Comparison of ENCODE assay signal across 9 mouse cellular contexts in the genomic region with DNA sequence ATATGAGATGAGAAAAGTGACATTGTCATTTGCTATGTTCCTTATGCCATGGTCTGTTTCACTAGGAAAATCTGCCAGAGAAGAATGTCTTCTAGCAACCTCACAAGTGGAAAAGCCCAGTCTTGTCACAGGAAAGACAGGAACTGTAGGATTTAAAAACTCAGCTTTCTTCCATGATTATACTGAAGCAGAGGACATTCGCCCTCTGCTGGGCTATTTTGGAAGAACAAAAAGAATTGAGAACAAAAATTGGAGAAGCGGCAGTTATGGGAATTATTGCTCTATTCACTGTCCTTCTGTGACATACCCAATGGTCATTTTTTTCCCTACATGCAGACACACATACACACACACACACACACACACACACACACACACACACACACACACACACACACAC.
DNase-seq lines count a peak whose midpoint lies in the region; ATAC-seq and TF ChIP-seq lines count a peak whose summit lies in the region.
"Had no signal": no experiment of that assay in that cellular context is flagged by ENCODE, and none has a peak within 500 bp of the region (broad histone marks: within the 10 kb centered on the region; RNA-seq: fewer than 3 reads in every experiment).

No protein-coding gene starts in this region.

- peak; percentile 56 for TF ChIP-seq CTCF in lung, embryonic 14.5 days (IDR thresholded peaks at IDR 0.05; ENCODE audit: low read depth)
- no peak for TF ChIP-seq CTCF in lung, adult 2 months (IDR thresholded peaks at IDR 0.05; ENCODE audit: insufficient read depth, low read length)

- DNase-seq in frontal cortex, postnatal 14 days (ENCODE audit: low spot score in 2 of 2), result no peak
- peak; percentile 73 for DNase-seq in lung, embryonic 14.5 days
- DNase-seq in lung, adult 2 months, result no peak
- peak; percentile 14 for DNase-seq in retina, postnatal 7 days (ENCODE audit: low read depth, low spot score)
- DNase-seq in adrenal gland, adult 8-10 months, result no peak

- peak; percentile 50; the same call in 1 of the 2 replicates for ATAC-seq in frontal cortex, adult (ENCODE audit: low TSS enrichment)
- ATAC-seq in lung, embryonic 14.5 days (ENCODE audit: insufficient read depth), result no peak
- 0 out of 2 replicates have a peak, but pooled peaks have one; percentile 47 for ATAC-seq in common myeloid progenitor, adult 5-6 weeks (replicated peaks; ENCODE audit: low read depth, poor library complexity, severe bottlenecking)
- ATAC-seq in monocyte, adult 5-6 weeks (replicated peaks; ENCODE audit: insufficient number of reproducible peaks, low FRiP score, low TSS enrichment, poor library complexity, severe bottlenecking), result no peak

- WGBS in lung, embryonic 14.5 days, result 10% methylated on average over 2 of the region's 2 CpGs
- 27% methylated on average over 2 of the region's 2 CpGs for WGBS in lung, adult 2 months

- H3K4me2 ChIP-seq in lung, embryonic 14.5 days, result no peak overlapping the region
- H3K4me2 ChIP-seq: lung, embryonic 15.5 days had no signal

- H3K36me3 ChIP-seq in lung, embryonic 14.5 days (ENCODE audit: insufficient read depth), result no peaks in the 10 kb centered on the region
- H3K36me3 ChIP-seq: lung, embryonic 15.5 days had no signal

- no peak overlapping the region for H3K9ac ChIP-seq in lung, embryonic 14.5 days
- H3K9ac ChIP-seq: lung, embryonic 15.5 days had no signal

- H3K4me1 ChIP-seq in lung, embryonic 14.5 days (ENCODE audit: insufficient read depth), result no peaks in the 10 kb centered on the region
- no peaks in the 10 kb centered on the region for H3K4me1 ChIP-seq in lung, adult 2 months (ENCODE audit: control insufficient read depth, insufficient read depth, low read length)
- H3K4me1 ChIP-seq: lung, embryonic 15.5 days had no signal

- no peak overlapping the region for H3K4me3 ChIP-seq in lung, embryonic 14.5 days (ENCODE audit: low read depth, low read length)
- H3K4me3 ChIP-seq in lung, adult 2 months (replicated peaks; ENCODE audit: extremely low read depth, low read depth, low read length), result no peak overlapping the region
- H3K4me3 ChIP-seq: lung, embryonic 15.5 days had no signal

- no peaks in the 10 kb centered on the region for H3K27me3 ChIP-seq in lung, embryonic 14.5 days (ENCODE audit: insufficient read depth, low read length)
- H3K27me3 ChIP-seq: lung, embryonic 15.5 days had no signal

- H3K9me3 ChIP-seq in lung, embryonic 14.5 days (ENCODE audit: low read depth, low read length), result no peaks in the 10 kb centered on the region
- H3K9me3 ChIP-seq: lung, embryonic 15.5 days had no signal

- H3K27ac ChIP-seq in lung, embryonic 14.5 days (ENCODE audit: low read depth), result no peak overlapping the region
- H3K27ac ChIP-seq: lung, embryonic 15.5 days had no signal

- TF ChIP-seq POLR2A in lung, adult 2 months (IDR thresholded peaks at IDR 0.05; ENCODE audit: borderline replicate concordance, extremely low read depth, low read depth, low read length), result no peak

Comparison
In these comparisons a context has a peak if more than half of its experiments do, and no peak if none do; other contexts are left out.
1. DNase-seq: peak in lung, embryonic 14.5 days (single experiment) and retina, postnatal 7 days (single experiment); none in frontal cortex, postnatal 14 days (0 of 2), lung, adult 2 months (single experiment) and adrenal gland, adult 8-10 months (single experiment).
2. ATAC-seq: peak in frontal cortex, adult (single experiment) and common myeloid progenitor, adult 5-6 weeks (single experiment); none in lung, embryonic 14.5 days (single experiment) and monocyte, adult 5-6 weeks (single experiment).